32 mouse cellular contexts compared by ENCODE assay signal in genomic region chr6:145972836-145973235, GRCm38 (mm10). TPM values are rescaled to one million over a fixed set of nuclear protein-coding genes. Genes with fewer than 3 reads are reported as not detected.
DNase-seq lines count a peak whose midpoint lies in the region; ATAC-seq and TF ChIP-seq lines count a peak whose summit lies in the region.
"Had no signal": no experiment of that assay in that cellular context is flagged by ENCODE, and none has a peak within 500 bp of the region (broad histone marks: within the 10 kb centered on the region; RNA-seq: fewer than 3 reads in every experiment).

No protein-coding gene starts in this region.

- peak; percentile 38 for ATAC-seq in inflammation-experienced regulatory T-cells, adult 6 months
- ATAC-seq: forebrain, postnatal 0 days; hindbrain, postnatal 0 days; intestine, postnatal 0 days; midbrain, embryonic 15.5 days had no signal

- no peaks in the 10 kb centered on the region for H3K27me3 ChIP-seq in CH12.LX (replicated peaks)
- H3K27me3 ChIP-seq: limb, embryonic 15.5 days; liver, embryonic 13.5 days; midbrain, embryonic 15.5 days; neural tube, embryonic 15.5 days; stomach, embryonic 15.5 days had no signal

- TF ChIP-seq RAD21 in CH12.LX (IDR thresholded peaks at IDR 0.05; ENCODE audit: low read depth, low read length), result no peak

- no peaks in the 10 kb centered on the region for H3K79me2 ChIP-seq in CH12.LX (replicated peaks; ENCODE audit: control insufficient read depth, extremely low read depth, insufficient read depth, poor library complexity, severe bottlenecking)

- no peak for TF ChIP-seq EP300 in CH12.LX (IDR thresholded peaks at IDR 0.05; ENCODE audit: low read length)

- H3K9ac ChIP-seq in CH12.LX (ENCODE audit: insufficient read depth, low read depth), result no peak overlapping the region
- H3K9ac ChIP-seq: forebrain, postnatal 0 days; limb, embryonic 15.5 days; liver, embryonic 13.5 days; midbrain, embryonic 15.5 days; neural tube, embryonic 15.5 days; stomach, embryonic 15.5 days had no signal

- peaks cover 4% of the 10 kb centered on the region for H3K9me3 ChIP-seq in CH12.LX (replicated peaks; ENCODE audit: low read length)
- H3K9me3 ChIP-seq: limb, embryonic 10.5 days; limb, embryonic 15.5 days; liver, embryonic 13.5 days; midbrain, embryonic 10.5 days; midbrain, embryonic 15.5 days; neural tube, embryonic 15.5 days; stomach, embryonic 15.5 days had no signal

- H3K4me2 ChIP-seq in CH12.LX (ENCODE audit: insufficient read depth, low read depth, poor library complexity, severe bottlenecking), result no peak overlapping the region
- H3K4me2 ChIP-seq: heart, embryonic 11.5 days; limb, embryonic 15.5 days; liver, embryonic 13.5 days; midbrain, embryonic 15.5 days; neural tube, embryonic 15.5 days; stomach, embryonic 15.5 days had no signal

- no peak for TF ChIP-seq POLR2A in CH12.LX (IDR thresholded peaks at IDR 0.05; ENCODE audit: low read depth, low read length)

- no peak overlapping the region for H3K4me3 ChIP-seq in CH12.LX (replicated peaks in 1 of 3; ENCODE audit: low read depth in 2 of 3, low read length in 2 of 3, poor library complexity in 1 of 3)
- H3K4me3 ChIP-seq: erythroblast, embryonic 14.5 days; limb, embryonic 10.5 days; limb, embryonic 15.5 days; liver, embryonic 13.5 days; midbrain, embryonic 10.5 days; midbrain, embryonic 15.5 days; neural tube, embryonic 15.5 days; stomach, embryonic 15.5 days had no signal

- no peak overlapping the region for H3K27ac ChIP-seq in CH12.LX (ENCODE audit: insufficient read depth, low read depth)
- H3K27ac ChIP-seq: hindbrain, postnatal 0 days; limb, embryonic 15.5 days; liver, embryonic 13.5 days; midbrain, embryonic 10.5 days; midbrain, embryonic 15.5 days; neural tube, embryonic 15.5 days; stomach, embryonic 15.5 days had no signal

- in situ Hi-C loops in CH12.LX (cut with MboI; ENCODE audit: low pct_ligation_motif_present, low pct_unique_long_range_greater_than_20kb, low sequenced_read_pairs), result no loop called here

- H3K36me3 ChIP-seq in CH12.LX (replicated peaks in 1 of 2; ENCODE audit: control insufficient read depth in 1 of 2, insufficient read depth in 1 of 2, low read length in 1 of 2), result no peaks in the 10 kb centered on the region
- H3K36me3 ChIP-seq: limb, embryonic 10.5 days; limb, embryonic 15.5 days; liver, embryonic 13.5 days; midbrain, embryonic 10.5 days; midbrain, embryonic 15.5 days; neural tube, embryonic 15.5 days; stomach, embryonic 15.5 days had no signal

- peak; percentile 57 for DNase-seq in urinary bladder, postnatal 14 days (ENCODE audit: low spot score)
- no peak for DNase-seq in urinary bladder, postnatal 4 days (ENCODE audit: low spot score in 2 of 2)
- no peak for DNase-seq in CH12.LX (ENCODE audit: extremely low read depth)
- no peak for DNase-seq in testis, postnatal 10 days (ENCODE audit: low spot score)
- DNase-seq in lung, postnatal 4 days, result no peak
- DNase-seq: adrenal gland, adult 8-10 months; cerebellum, adult 2 months; cerebellum, postnatal 14 days; forebrain, postnatal 0 days; gastrocnemius, postnatal 14 days; heart, adult 11 months; heart, postnatal 14 days; kidney, adult 9 months; kidney, postnatal 10 days; liver, embryonic 13.5 days; lung, adult 2 months; lung, postnatal 10 days; retina, postnatal 1 day; right cerebral cortex, postnatal 25 days; thymus, adult 18-20 months; thymus, postnatal 36 days had no signal

- H3K4me1 ChIP-seq in CH12.LX (ENCODE audit: control insufficient read depth in 1 of 2, insufficient read depth in 2 of 2), result no peaks in the 10 kb centered on the region
- H3K4me1 ChIP-seq: liver, embryonic 13.5 days had no signal

- dilution Hi-C loops in CH12.LX (cut with MboI; ENCODE audit: extremely low pct_ligation_motif_present, extremely low pct_unique_long_range_greater_than_20kb, low sequenced_read_pairs), result no loop called here

- no peak for TF ChIP-seq CTCF in CH12.LX (conservative IDR thresholded peaks at IDR 0.05 in 1 of 2, IDR thresholded peaks at IDR 0.05 in 1 of 2; ENCODE audit: low read depth in 2 of 2, low read length in 2 of 2)

TF ChIP-seq in CH12.LX, 34 proteins besides CTCF, POLR2A, EP300 and RAD21:
- TF ChIP-seq MXI1 (IDR thresholded peaks at IDR 0.05; ENCODE audit: low read depth, low read length) (no peak), IRF4 (IDR thresholded peaks at IDR 0.05; ENCODE audit: low read depth, low read length) (no peak), HCFC1 (IDR thresholded peaks at IDR 0.05; ENCODE audit: low read depth, low read length) (no peak), ELF1 (IDR thresholded peaks at IDR 0.05; ENCODE audit: low read depth, low read length) (no peak), ZKSCAN1 (IDR thresholded peaks at IDR 0.05; ENCODE audit: borderline replicate concordance, low read depth, low read length) (0 out of 2 replicates have a peak, but pooled peaks have one; percentile 44), E2F4 (IDR thresholded peaks at IDR 0.05; ENCODE audit: insufficient replicate concordance, low read depth, low read length) (no peak), USF1 (IDR thresholded peaks at IDR 0.05; ENCODE audit: low read depth, low read length) (no peak)

RNA-seq across cellular contexts. Expression of gene Sspn, which starts 41.4 kb away (rescaled TPM):
- 0.13 and 0.17 TPM in 2 replicates for total RNA-seq in CH12.LX (2012; rRNA removed)
- 0.04 and 0.08 TPM in 2 replicates for total RNA-seq in CH12.LX (2014; rRNA removed)
- polyA plus RNA-seq in CH12.LX (2012; ENCODE audit: insufficient read length, low read depth), result 0.14 and 0.22 TPM in 2 replicates
- polyA plus RNA-seq in inflammation-experienced regulatory T-cells, adult 6 months (2017; shearing (Covaris generic)), result under 1 TPM in 1 of 3 experiments, not detected in 2; 0.09 TPM
- polyA plus RNA-seq: erythroblast, embryonic 14.5 days had no signal
